Mouse (Mus musculus) small intestine, adult 2 months (tissue): ENCODE measurements around the gene Wwtr1.

ENCODE experiments used
- CTCF ChIP-seq: fragments of 200-500 bp; IDR thresholded peaks from 2 replicates; pipeline ENCODE4 v1.5.1; 2012; ENCODE audit warnings: low read depth, mild to moderate bottlenecking, control low read depth, inconsistent platforms, low read length, moderate library complexity, mixed read lengths; ENCODE audit not compliant: insufficient replicate concordance, insufficient read length; ENCODE audit errors: extremely low read depth
- POLR2A ChIP-seq: fragments of 200-500 bp; IDR thresholded peaks from 2 replicates; pipeline ENCODE4 v1.6.1; 2012; ENCODE audit warnings: low read depth, mild to moderate bottlenecking, control low read depth, inconsistent platforms, low read length, moderate library complexity

- TF ChIP-seq CTCF (no peak), POLR2A (no peak)
These were observed 55.7 kb downstream of the Wwtr1 start for GRCm38 (mm10) chr3:57519995-57520394.
